Mouse (Mus musculus) kidney, embryonic 14.5 days (tissue): Measurements from ENCODE around the gene Lasp1. TPM values are rescaled to one million over a fixed set of nuclear protein-coding genes. Genes with fewer than 3 reads are reported as not detected.

ENCODE experiments used
- ATAC-seq: fragments of 200-750 bp; cut with Nextera tagmentation; 2 replicates; pipeline ENCODE4 v1.8.0; 2017; ENCODE audit warnings: moderate number of reproducible peaks, mild to moderate bottlenecking, moderate TSS enrichment, moderate library complexity; ENCODE audit not compliant: low FRiP score, low TSS enrichment
- H3K27ac ChIP-seq: fragments of 300-500 bp; sonication (generic); 2 replicates; pipeline ENCODE4 v1.5.1; 2014; ENCODE audit warnings: low read depth, mild to moderate bottlenecking, low read length, moderate library complexity, mixed read lengths
- H3K27me3 ChIP-seq: fragments of 300-500 bp; sonication (generic); 2 replicates; pipeline ENCODE4 v1.6.1; 2014; ENCODE audit warnings: mild to moderate bottlenecking, low read length; ENCODE audit not compliant: control insufficient read depth, insufficient read depth
- H3K36me3 ChIP-seq: fragments of 300-500 bp; sonication (generic); 2 replicates; pipeline ENCODE4 v1.6.1; 2014; ENCODE audit warnings: low read length, mixed read lengths; ENCODE audit not compliant: control insufficient read depth, insufficient read depth
- H3K4me1 ChIP-seq: fragments of 300-500 bp; sonication (generic); 2 replicates; pipeline ENCODE4 v1.6.1; 2014; ENCODE audit warnings: low read length, mixed read lengths; ENCODE audit not compliant: control insufficient read depth, insufficient read depth
- H3K4me2 ChIP-seq: fragments of 300-500 bp; sonication (generic); replicated peaks from 2 replicates; pipeline ENCODE4 v1.6.1; 2014; ENCODE audit warnings: low read depth, mild to moderate bottlenecking, low read length
- H3K4me3 ChIP-seq: fragments of 300-500 bp; sonication (generic); 2 replicates; pipeline ENCODE4 v1.5.1; 2014; ENCODE audit warnings: mild to moderate bottlenecking, low read length
- H3K9ac ChIP-seq: fragments of 300-500 bp; sonication (generic); 2 replicates; pipeline ENCODE4 v1.6.1; 2014; ENCODE audit warnings: low read depth, mild to moderate bottlenecking, low read length, moderate library complexity
- H3K9me3 ChIP-seq: fragments of 300-500 bp; sonication (generic); 2 replicates; pipeline ENCODE4 v1.6.1; 2016; ENCODE audit warnings: low read length; ENCODE audit not compliant: control insufficient read depth
- WGBS: fragments of 180-500 bp; shearing (Covaris S2); extraction: QIAGEN DNeasy Blood & Tissue Kit; methylation state at CpG from one replicate; pipeline ENCODE4 v1.1.7; 2014; 5-methylcytosine and 5-hydroxymethylcytosine counted together
- polyA plus RNA-seq: library from polyadenylated mRNA; unstranded; fragments of >200 nt; fragmentation: Nextera tagmentation; extraction: Ambion mirVana; gene quantifications from 2 replicates; pipeline ENCODE4 v1.2.1, GENCODE M21; 2014

Gene Lasp1
- polyA plus RNA-seq, 1 experiment from 2014 or later, result 57.2 TPM

DNA sequence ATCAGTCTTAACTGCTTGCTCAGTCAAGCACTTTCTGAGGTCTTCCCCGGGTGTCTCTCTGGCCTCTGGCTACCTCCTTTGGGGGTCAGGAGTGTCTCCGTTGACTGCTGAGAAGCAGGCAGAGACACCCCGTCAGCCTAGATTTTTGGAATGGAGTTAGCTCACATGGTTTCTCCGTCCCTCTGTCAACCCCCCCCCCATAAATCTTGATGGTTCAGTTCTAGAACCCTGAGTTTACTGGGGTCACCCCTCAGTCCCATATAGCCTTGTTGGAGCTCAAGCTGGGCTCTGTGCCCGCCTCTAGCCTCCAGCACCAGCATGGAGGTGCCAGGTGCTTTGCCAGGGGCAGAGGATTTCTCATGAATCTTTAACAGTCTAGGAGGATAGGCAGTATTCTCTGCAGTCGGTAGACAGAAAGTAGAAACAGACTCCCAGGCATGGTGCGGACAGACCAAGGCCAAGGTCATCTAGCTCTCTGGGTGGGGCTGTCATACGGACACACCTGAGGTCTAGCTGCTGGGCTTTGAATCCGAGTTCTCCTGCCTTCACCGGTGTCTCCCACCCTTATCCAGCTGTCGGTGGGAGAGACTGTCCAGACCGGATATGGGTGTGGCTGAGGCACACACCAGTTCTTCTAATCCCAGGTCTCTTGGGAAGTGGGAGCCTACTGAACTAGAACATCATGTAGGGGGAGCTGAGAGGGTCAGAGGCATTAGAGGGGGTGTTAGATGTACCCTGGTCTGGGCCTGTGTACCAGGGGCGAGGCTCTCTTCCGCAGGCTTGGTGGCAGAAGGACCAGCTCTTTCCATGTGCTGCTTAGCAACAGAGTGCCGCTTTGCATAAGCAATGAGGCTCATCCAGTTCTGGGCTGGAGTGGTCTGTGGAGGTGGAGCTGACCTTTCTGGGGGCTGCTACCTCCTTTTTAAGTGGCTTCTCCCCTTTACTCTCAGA is 7.1 kb downstream of the Lasp1 start:
- no peaks in the 10 kb centered on the region for H3K9me3 ChIP-seq
- H3K36me3 ChIP-seq, result peaks cover 14% of the 10 kb centered on the region; the same call in 1 of the 2 replicates
- peaks cover 84% of the 10 kb centered on the region for H3K4me1 ChIP-seq
- 35% methylated on average over 15 of the region's 15 CpGs for WGBS
- H3K27ac ChIP-seq, result peak overlapping the region; percentile 86
- no peak overlapping the region for H3K4me3 ChIP-seq
- H3K27me3 ChIP-seq, result no peaks in the 10 kb centered on the region
- peak; percentile 29; the same call in 1 of the 2 replicates for ATAC-seq
- H3K4me2 ChIP-seq, result peak overlapping the region; percentile 17
- H3K9ac ChIP-seq, result peak overlapping the region; percentile 37

DNA sequence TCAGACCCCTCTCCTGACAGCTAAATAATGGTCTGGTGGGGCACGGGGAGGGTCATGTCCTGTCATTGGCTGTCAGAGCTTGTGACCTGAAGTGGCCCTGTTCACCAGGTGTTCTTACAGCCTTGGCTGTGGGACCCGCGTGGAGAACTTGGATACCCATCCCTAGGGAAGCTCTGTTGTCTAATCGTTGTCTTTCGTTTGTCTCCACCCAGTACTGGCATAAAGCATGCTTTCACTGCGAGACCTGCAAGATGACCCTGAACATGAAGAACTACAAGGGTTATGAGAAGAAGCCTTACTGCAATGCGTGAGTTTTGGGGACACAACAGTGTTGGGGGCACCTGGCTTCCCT is 7.8 kb downstream of the Lasp1 start:
- Histone ChIP-seq H3K9me3 (no peaks in the 10 kb centered on the region), H3K4me2 (peak overlapping the region; percentile 17; the same call in 1 of the 2 replicates), H3K4me3 (no peak overlapping the region), H3K27me3 (no peaks in the 10 kb centered on the region), H3K27ac (peak overlapping the region; percentile 86; the same call in 1 of the 2 replicates), H3K4me1 (peaks cover 82% of the 10 kb centered on the region), H3K9ac (no peak overlapping the region), H3K36me3 (peaks cover 14% of the 10 kb centered on the region; the same call in 1 of the 2 replicates)
- no peak for ATAC-seq
- 56% methylated on average over 7 of the region's 7 CpGs for WGBS

DNA sequence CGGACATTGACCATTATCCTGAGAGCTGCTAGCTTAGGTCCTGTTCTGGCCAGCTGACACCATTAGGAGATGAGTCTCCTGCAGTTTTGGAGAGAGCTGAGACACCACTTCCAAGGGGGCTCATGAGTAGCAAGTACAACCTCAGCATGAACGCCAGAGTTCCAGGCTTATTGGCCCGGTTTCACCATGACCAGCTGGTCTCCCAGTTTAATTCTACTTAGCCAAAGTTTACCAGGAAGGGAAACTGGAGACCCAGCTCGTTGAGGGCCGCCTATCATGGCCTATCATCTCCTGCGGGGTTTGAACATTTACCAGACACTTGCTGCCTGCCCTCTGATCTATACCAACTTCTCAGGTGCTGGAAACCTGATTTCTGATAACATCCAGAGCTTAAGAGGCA is 8.8 kb downstream of the Lasp1 start:
- Histone ChIP-seq H3K27me3 (no peaks in the 10 kb centered on the region), H3K4me2 (no peak overlapping the region), H3K9me3 (no peaks in the 10 kb centered on the region), H3K27ac (peak overlapping the region; percentile 62), H3K4me1 (peaks cover 84% of the 10 kb centered on the region), H3K9ac (no peak overlapping the region), H3K36me3 (peaks cover 14% of the 10 kb centered on the region; the same call in 1 of the 2 replicates), H3K4me3 (no peak overlapping the region)
- 45% methylated on average over 6 of the region's 6 CpGs for WGBS
- ATAC-seq, result no peak

DNA sequence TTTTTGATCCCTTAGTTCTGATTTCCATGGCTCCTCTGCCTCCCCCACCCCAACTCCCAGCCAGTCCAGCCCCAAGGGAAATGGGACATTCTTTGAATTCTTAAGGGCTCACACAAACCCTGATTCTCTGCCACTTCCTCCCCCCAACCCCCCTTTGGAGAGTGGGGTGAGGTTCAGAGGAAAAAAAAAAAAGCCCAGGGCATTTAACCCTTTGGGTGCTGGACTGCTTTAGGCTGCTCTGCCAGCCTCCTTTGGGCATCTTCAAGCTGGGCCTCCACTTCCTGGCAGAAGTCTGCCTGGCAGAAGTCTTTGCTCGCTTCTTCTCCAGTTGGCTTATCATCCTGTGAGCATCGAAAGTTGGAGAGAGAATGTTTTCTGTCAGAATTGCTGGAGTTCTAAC is 9.3 kb downstream of the Lasp1 start:
- H3K4me3 ChIP-seq, result no peak overlapping the region
- WGBS, result 58% methylated on average over 2 of the region's 2 CpGs
- H3K36me3 ChIP-seq, result peaks cover 14% of the 10 kb centered on the region; the same call in 1 of the 2 replicates

DNA sequence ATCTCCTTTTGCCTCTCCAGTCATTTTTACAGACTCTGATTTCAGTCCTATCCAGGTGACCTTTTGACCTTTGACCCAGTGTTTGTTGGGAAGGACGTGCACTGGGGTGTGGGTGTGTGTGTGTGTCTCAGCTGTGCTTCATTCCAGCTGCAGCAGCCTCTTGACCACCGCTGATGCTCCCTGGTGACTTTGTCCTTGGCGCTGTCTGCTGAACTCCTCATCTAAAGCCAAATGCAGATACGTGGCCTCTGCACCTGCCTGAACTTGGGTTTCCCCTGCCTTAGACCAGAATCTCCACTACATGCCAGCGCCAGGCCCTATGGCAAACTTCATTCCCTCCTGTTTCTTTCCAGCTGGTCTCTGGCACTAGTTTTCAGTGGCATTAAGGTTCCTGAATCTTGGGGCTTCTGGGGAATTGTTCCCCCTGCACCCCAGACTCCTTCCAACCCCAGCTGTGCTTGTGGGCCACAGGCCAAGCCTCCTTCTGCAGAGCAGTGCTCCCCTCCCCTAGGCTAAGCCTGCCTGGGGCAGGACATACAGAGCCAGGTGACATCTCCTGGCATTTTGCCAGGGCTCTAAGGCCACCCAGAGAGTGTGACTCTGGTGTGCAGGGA is 9.9 kb downstream of the Lasp1 start:
- H3K36me3 ChIP-seq, result peaks cover 20% of the 10 kb centered on the region; the same call in 1 of the 2 replicates
- no peaks in the 10 kb centered on the region for H3K9me3 ChIP-seq
- 0 out of 2 replicates have a peak overlapping the region, but pooled peaks have one; percentile 24 for H3K9ac ChIP-seq
- no peaks in the 10 kb centered on the region for H3K27me3 ChIP-seq
- no peak overlapping the region for H3K4me3 ChIP-seq
- no peak for ATAC-seq
- peak overlapping the region; percentile 65; the same call in 1 of the 2 replicates for H3K27ac ChIP-seq
- WGBS, result 54% methylated on average over 5 of the region's 5 CpGs
- H3K4me2 ChIP-seq, result no peak overlapping the region
- H3K4me1 ChIP-seq, result peaks cover 94% of the 10 kb centered on the region

More for the DNA sequence above, 9.3 kb downstream of the Lasp1 start:
- Histone ChIP-seq H3K9ac (no peak overlapping the region), H3K9me3 (no peaks in the 10 kb centered on the region), H3K4me1 (peaks cover 89% of the 10 kb centered on the region), H3K4me2 (no peak overlapping the region), H3K27me3 (no peaks in the 10 kb centered on the region), H3K27ac (peak overlapping the region; percentile 65)
- no peak for ATAC-seq

DNA sequence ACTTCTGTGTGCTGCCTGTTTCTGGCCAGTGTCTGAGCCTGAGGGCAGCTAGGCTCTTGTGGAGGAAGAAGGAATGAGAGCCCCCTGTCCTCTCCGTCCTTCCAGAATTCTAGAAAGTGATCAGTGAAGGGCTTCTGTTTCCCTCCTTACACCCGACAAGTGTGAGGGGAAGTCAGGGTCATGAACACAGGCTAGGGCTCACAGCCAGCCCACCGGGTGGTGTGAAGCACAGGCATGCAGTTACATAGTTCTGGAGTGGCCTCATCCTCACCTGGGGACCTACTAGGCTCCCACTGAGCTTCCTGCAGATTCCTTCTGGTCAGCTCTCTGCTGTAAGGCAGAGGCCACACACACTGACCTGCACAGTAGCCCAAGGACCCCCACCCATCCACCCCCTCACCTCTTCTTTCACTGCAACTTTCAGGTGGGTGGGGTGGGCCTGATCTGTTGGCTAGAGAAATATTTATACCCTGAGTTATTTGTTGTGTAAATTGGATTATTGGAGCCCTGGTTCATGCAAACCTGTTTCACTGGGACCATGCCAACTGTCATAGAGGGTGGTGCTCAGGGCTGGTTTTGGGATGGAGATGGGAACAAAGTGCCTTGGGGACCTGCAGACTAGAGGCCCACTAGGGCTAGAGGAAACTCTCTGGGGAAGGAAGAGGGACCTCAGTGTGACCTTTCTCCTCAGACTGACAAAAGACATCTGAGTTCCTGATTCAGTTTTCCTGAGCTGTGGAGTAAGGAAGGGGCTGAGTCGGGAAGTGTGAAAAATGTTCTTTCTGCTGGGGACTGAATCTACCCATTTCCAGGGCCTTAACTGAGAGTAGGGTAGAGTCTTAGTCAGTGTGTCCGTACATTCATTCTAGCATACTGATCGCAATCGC is 10.7 kb downstream of the Lasp1 start:
- Histone ChIP-seq H3K4me3 (no peak overlapping the region), H3K36me3 (peaks cover 26% of the 10 kb centered on the region; the same call in 1 of the 2 replicates), H3K9ac (0 out of 2 replicates have a peak overlapping the region, but pooled peaks have one; percentile 24), H3K4me1 (peaks cover 93% of the 10 kb centered on the region), H3K4me2 (no peak overlapping the region), H3K9me3 (no peaks in the 10 kb centered on the region), H3K27me3 (no peaks in the 10 kb centered on the region), H3K27ac (peak overlapping the region; percentile 63; the same call in 1 of the 2 replicates)
- ATAC-seq, result no peak
- 68% methylated on average over 7 of the region's 7 CpGs for WGBS

DNA sequence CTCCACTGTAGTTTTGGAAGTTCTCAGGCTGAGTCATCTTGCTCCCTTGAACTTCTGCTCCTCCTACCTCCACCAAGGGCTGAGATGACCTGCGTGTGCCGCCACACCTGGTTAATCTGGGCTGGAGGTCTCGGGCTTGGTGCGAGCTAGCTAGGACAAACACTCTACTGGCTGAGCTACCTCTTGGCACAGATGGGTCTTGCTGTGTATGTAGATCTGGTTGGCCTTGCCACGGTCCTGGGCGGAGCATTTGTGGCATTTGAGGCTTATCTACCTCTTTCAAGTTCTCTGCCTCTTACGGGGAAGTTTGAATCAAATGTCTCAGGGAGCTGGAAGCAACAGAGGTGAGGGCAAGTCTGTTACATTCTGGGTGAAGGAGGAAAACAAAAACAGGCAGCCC is 11.6 kb downstream of the Lasp1 start:
- Histone ChIP-seq H3K9ac (no peak overlapping the region), H3K4me3 (no peak overlapping the region), H3K4me2 (no peak overlapping the region), H3K27ac (no peak overlapping the region), H3K27me3 (no peaks in the 10 kb centered on the region), H3K4me1 (peaks cover 89% of the 10 kb centered on the region), H3K9me3 (no peaks in the 10 kb centered on the region), H3K36me3 (peaks cover 31% of the 10 kb centered on the region)
- no peak for ATAC-seq
- 63% methylated on average over 7 of the region's 7 CpGs for WGBS

DNA sequence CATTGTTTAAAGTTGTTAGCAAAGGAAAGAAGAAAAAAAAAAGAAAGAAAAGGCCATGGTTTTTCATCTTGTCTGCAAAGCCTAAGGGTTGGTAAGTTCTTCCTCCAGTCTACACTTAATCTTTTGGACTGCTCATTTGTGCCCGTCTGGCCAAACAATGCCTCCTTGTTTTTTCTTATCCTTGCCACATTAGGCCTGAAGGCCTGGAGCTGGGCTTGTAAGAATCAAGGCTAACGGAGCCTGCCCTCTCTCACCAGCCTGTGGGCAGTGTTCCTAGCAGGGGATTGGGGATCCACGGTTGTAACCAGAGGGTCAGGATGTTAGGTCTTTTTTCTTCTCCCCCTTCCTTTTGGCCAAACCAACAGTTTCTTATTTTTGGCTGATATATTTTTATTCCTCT is 12.2 kb downstream of the Lasp1 start:
- peaks cover 37% of the 10 kb centered on the region for H3K36me3 ChIP-seq
- H3K9ac ChIP-seq, result no peak overlapping the region
- no peaks in the 10 kb centered on the region for H3K9me3 ChIP-seq
- no peak for ATAC-seq
- H3K4me1 ChIP-seq, result peaks cover 87% of the 10 kb centered on the region
- peak overlapping the region; percentile 4; the same call in 1 of the 2 replicates for H3K27ac ChIP-seq
- WGBS, result 55% methylated on average over 3 of the region's 3 CpGs
- H3K27me3 ChIP-seq, result no peaks in the 10 kb centered on the region
- H3K4me3 ChIP-seq, result no peak overlapping the region
- H3K4me2 ChIP-seq, result no peak overlapping the region; the same call in 1 of the 2 replicates
